Mouse (Mus musculus) ES-E14 (cell line): ENCODE results near the gene Pgls. TPM values are rescaled to one million over a fixed set of nuclear protein-coding genes. Genes with fewer than 3 reads are reported as not detected.

ENCODE experiments used
- DNase-seq: peaks from one replicate; pipeline ENCODE4 v3.0.0-alpha.2; 2013; ENCODE audit warnings: low read depth, low spot score
- H3K27ac ChIP-seq: 2 replicates; pipeline ENCODE4 v1.5.1; 2012; ENCODE audit warnings: low read depth, mild to moderate bottlenecking, low read length, moderate library complexity, mixed read lengths; ENCODE audit not compliant: poor library complexity, insufficient read depth, severe bottlenecking
- H3K36me3 ChIP-seq: 2 replicates; pipeline ENCODE4 v1.6.1; 2012; ENCODE audit warnings: mild to moderate bottlenecking, low read length, moderate library complexity, mixed read lengths; ENCODE audit not compliant: control insufficient read depth, poor library complexity, insufficient read depth, severe bottlenecking
- H3K4me1 ChIP-seq, 2 experiments: fragments of 150-350 bp in 1 of 2; sonication (generic) in 1 of 2; 2 replicates each; pipeline ENCODE4 v1.6.1; 2012; ENCODE audit warnings: low read length in 2 of 2, mild to moderate bottlenecking in 1 of 2, mixed read lengths in 1 of 2; ENCODE audit not compliant: control insufficient read depth in 2 of 2, insufficient read depth in 2 of 2, poor library complexity in 1 of 2
- H3K4me3 ChIP-seq, 2 experiments: fragments of 150-350 bp in 1 of 2; sonication (generic) in 1 of 2; 2 replicates each; pipeline ENCODE4 v1.5.1; 2012; ENCODE audit warnings: low read length in 2 of 2, low read depth in 1 of 2, mild to moderate bottlenecking in 1 of 2, mixed read lengths in 1 of 2; ENCODE audit not compliant: insufficient read depth in 1 of 2, poor library complexity in 1 of 2, severe bottlenecking in 1 of 2
- H3K9ac ChIP-seq: 2 replicates; pipeline ENCODE4 v1.6.1; 2012; ENCODE audit warnings: low read depth, mild to moderate bottlenecking, low read length, mixed read lengths; ENCODE audit not compliant: poor library complexity, insufficient read depth, severe bottlenecking
- H3K9me3 ChIP-seq: fragments of 150-350 bp; sonication (generic); 2 replicates; pipeline ENCODE4 v1.6.1; 2012; ENCODE audit warnings: low read depth, mild to moderate bottlenecking, low read length; ENCODE audit not compliant: control insufficient read depth, insufficient read depth
- CHD2 ChIP-seq: IDR thresholded peaks from 2 replicates; pipeline ENCODE4 v1.6.1; 2014; ENCODE audit warnings: mild to moderate bottlenecking, low read depth, low read length, inconsistent platforms
- HCFC1 ChIP-seq: IDR thresholded peaks from 2 replicates; pipeline ENCODE4 v1.6.1; 2012; ENCODE audit warnings: low read length, inconsistent platforms, borderline replicate concordance; ENCODE audit not compliant: insufficient read depth
- MAFK ChIP-seq: IDR thresholded peaks from 2 replicates; pipeline ENCODE4 v1.6.1; 2014; ENCODE audit warnings: mild to moderate bottlenecking, low read depth, low read length, inconsistent platforms; ENCODE audit not compliant: insufficient read depth
- ZC3H11A ChIP-seq: IDR thresholded peaks from 2 replicates; pipeline ENCODE4 v1.6.1; 2012; ENCODE audit warnings: low read depth, mild to moderate bottlenecking, inconsistent platforms, low read length, borderline replicate concordance
- ZNF384 ChIP-seq: IDR thresholded peaks from 2 replicates; pipeline ENCODE4 v1.6.1; 2012; ENCODE audit warnings: low read depth, low read length, inconsistent platforms
- in situ Hi-C, 2 experiments: fragments of 600-800 bp; cut with MboI; formaldehyde crosslinking; loops; one replicate each; pipeline ENCODE4 v1.15.1; 2025; ENCODE audit warnings: low sequenced_read_pairs in 2 of 2, inconsistent platforms in 1 of 2; ENCODE audit not compliant: unreplicated experiment in 2 of 2
- total RNA-seq: library from RNA; depleted of rRNA; stranded (reverse); fragments of 300-350 nt; gene quantifications from 2 replicates; pipeline ENCODE4 v1.2.3, GENCODE M21; 2012

The Pgls gene
- total RNA-seq, 1 experiment, result 95.6 TPM

- Histone ChIP-seq H3K27ac (no peak overlapping the region), H3K4me3 (no peak overlapping the region), H3K36me3 (no peaks in the 10 kb centered on the region), H3K9me3 (no peaks in the 10 kb centered on the region), H3K4me1 (peaks cover 4 to 33% of the 10 kb centered on the region in 2 experiments; a peak in 2 of 4 replicates), H3K9ac (no peak overlapping the region)
- TF ChIP-seq MAFK (no peak), ZNF384 (no peak), CHD2 (no peak), HCFC1 (no peak), ZC3H11A (no peak)
- in situ Hi-C loops, result no loop called here
- DNase-seq, result no peak
These were observed 42.1 kb downstream of the Pgls start for GRCm38 (mm10) chr8:71633981-71634667.

DNA sequence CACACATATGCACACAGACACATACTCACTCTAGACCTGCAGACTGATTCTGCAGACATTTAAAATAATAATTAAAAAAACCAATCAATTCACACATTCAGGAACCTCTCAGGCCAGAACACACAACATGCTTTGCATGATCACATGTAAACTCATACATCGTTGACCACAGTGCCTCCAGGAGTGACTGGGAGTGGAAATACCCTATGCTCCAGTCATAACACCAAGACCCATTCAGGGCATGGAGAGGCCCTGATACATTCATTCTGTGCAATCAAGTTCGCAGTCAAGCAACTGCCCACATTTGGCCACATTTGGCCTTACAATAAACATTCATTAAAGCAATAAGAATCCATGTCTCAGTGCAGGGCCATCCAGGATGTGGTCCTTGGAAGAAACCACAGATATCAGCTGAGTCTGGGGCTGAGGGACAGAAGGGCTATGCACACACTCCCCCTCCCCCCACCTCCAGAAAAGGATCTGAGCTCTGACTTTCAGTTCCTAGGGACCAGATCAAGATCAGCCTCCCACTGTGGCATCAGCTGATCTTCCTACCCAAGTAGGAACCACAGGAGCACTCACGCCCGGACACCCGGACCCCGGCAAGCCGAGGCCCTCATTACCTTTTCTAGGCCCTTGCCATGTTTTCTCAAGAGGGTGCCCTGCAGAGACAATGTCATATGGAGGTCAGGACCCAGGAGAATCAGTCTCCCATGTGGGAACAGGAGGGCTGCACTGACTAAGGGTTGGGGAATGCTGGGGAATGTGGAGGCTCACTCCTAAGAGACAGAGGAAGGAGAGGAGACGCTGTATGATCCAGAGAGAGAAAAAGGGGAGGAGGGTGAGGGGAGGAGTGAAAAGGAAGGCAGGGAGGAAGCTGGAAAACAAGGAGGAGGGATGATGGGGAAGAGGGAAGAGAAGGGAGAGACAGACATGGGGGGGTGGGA is 45.4 kb downstream of the Pgls start:
- H3K9me3 ChIP-seq, result no peaks in the 10 kb centered on the region
- peaks cover 1 to 18% of the 10 kb centered on the region in 2 experiments; a peak in 2 of 4 replicates for H3K4me1 ChIP-seq
- H3K9ac ChIP-seq, result no peak overlapping the region
- no peak for TF ChIP-seq HCFC1
- TF ChIP-seq MAFK, result no peak
- TF ChIP-seq ZC3H11A, result no peak
- TF ChIP-seq ZNF384, result no peak
- no peak overlapping the region for H3K4me3 ChIP-seq
- H3K36me3 ChIP-seq, result no peaks in the 10 kb centered on the region
- no peak overlapping the region for H3K27ac ChIP-seq
- in situ Hi-C loops, result no loop called here
- no peak for DNase-seq

DNA sequence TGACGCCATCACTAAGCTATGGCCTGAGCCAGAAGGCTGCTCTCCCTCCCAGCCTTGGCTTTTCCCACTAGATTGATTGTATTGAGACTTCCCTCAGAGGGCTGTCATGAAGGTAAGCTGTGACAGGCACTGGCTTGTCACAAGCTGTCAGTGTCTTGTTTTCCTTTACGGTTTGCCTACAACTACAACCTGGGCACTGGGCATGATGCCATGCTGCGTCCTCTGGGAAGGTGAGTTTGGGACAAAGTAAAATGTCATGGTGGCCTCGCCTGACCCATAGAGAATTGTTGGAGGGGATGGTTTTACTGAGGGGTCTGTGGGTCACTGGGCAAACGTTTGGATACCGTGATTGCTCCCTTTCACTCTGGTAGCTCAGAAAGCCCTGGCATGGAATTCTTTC is 46.3 kb downstream of the Pgls start:
- in situ Hi-C loops, result no loop called here
- Histone ChIP-seq H3K4me3 (no peak overlapping the region), H3K27ac (no peak overlapping the region), H3K4me1 (peaks cover 1 to 12% of the 10 kb centered on the region in 2 experiments; a peak in 2 of 4 replicates), H3K9ac (no peak overlapping the region), H3K36me3 (no peaks in the 10 kb centered on the region), H3K9me3 (no peaks in the 10 kb centered on the region)
- DNase-seq, result no peak
- TF ChIP-seq MAFK, result no peak
- no peak for TF ChIP-seq ZNF384
- no peak for TF ChIP-seq HCFC1
- TF ChIP-seq ZC3H11A, result no peak
- TF ChIP-seq CHD2, result no peak

DNA sequence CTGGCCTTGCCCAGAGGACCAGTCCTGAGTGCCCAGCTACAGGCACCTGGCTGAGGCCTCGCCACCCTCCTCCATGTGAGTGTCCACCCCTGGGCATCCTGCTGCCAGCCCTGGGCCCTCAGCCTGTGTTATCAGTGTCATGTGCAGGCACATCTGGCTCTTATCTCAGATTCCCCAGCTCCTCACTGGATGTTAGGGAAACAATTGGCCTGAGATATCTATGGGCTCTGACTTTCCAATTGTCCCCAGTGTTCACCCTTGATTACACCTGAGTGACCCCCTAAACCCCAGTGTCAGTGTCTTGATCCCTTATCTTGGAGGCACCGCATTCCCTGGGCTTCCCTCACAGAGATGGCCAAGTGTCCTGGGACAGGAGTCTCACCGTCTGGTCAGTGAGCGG is 47.3 kb downstream of the Pgls start:
- TF ChIP-seq MAFK (no peak), HCFC1 (no peak), CHD2 (no peak), ZNF384 (no peak)
- DNase-seq, result no peak
- Histone ChIP-seq H3K36me3 (no peaks in the 10 kb centered on the region), H3K4me1 (peaks cover 1 to 10% of the 10 kb centered on the region in 2 experiments; a peak in 2 of 4 replicates), H3K27ac (no peak overlapping the region), H3K9ac (no peak overlapping the region), H3K9me3 (no peaks in the 10 kb centered on the region), H3K4me3 (no peak overlapping the region)
- in situ Hi-C loops, result no loop called here
